Mouse (Mus musculus) ES-Bruce4 (cell line): ENCODE results near the gene Strip1. TPM values are rescaled to one million over a fixed set of nuclear protein-coding genes. Genes with fewer than 3 reads are reported as not detected.

Source experiments
- H3K27ac ChIP-seq: 2 replicates; pipeline ENCODE4 v1.5.1; 2012; ENCODE audit warnings: low read length, inconsistent platforms; ENCODE audit not compliant: insufficient read depth
- H3K27me3 ChIP-seq: 2 replicates; pipeline ENCODE4 v1.6.1; 2012; ENCODE audit warnings: mild to moderate bottlenecking, low read length, inconsistent platforms; ENCODE audit not compliant: control insufficient read depth, poor library complexity, insufficient read depth, severe bottlenecking
- H3K36me3 ChIP-seq: 2 replicates; pipeline ENCODE4 v1.6.1; 2012; ENCODE audit warnings: inconsistent platforms, mild to moderate bottlenecking, low read length, moderate library complexity; ENCODE audit not compliant: control insufficient read depth, poor library complexity, insufficient read depth, severe bottlenecking
- H3K4me1 ChIP-seq: one replicate; pipeline ENCODE4 v1.8.1; 2011; ENCODE audit warnings: low read length; ENCODE audit not compliant: control insufficient read depth, insufficient read depth
- H3K4me3 ChIP-seq: 2 replicates; pipeline ENCODE4 v1.5.1; 2011; ENCODE audit warnings: low read depth, mild to moderate bottlenecking, low read length
- H3K9ac ChIP-seq: 2 replicates; pipeline ENCODE4 v1.6.1; 2012; ENCODE audit warnings: low read depth, mild to moderate bottlenecking, inconsistent platforms; ENCODE audit not compliant: poor library complexity, severe bottlenecking
- H3K9me3 ChIP-seq: replicated peaks from 2 replicates; pipeline ENCODE4 v1.6.1; 2012; ENCODE audit warnings: mild to moderate bottlenecking, low read length, inconsistent platforms; ENCODE audit not compliant: control insufficient read depth, poor library complexity, insufficient read depth, severe bottlenecking
- CTCF ChIP-seq: IDR thresholded peaks from one replicate; pipeline ENCODE4 v1.8.1; 2011; ENCODE audit warnings: low read depth, low read length
- EP300 ChIP-seq: IDR thresholded peaks from 2 replicates; pipeline ENCODE4 v1.6.1; 2011; ENCODE audit warnings: low read depth, low read length; ENCODE audit not compliant: insufficient read depth
- POLR2A ChIP-seq: IDR thresholded peaks from one replicate; pipeline ENCODE4 v1.8.1; 2011; ENCODE audit warnings: low read length; ENCODE audit not compliant: insufficient read depth
- polyA plus RNA-seq: library from polyadenylated mRNA; stranded (reverse); fragments of >200 nt; gene quantifications from 2 replicates; pipeline ENCODE4 v1.2.4, GENCODE M21; 2011; ENCODE audit warnings: low read depth; ENCODE audit not compliant: missing spikeins, insufficient read depth, insufficient read length

The Strip1 gene
- polyA plus RNA-seq, 1 experiment = 23.5 TPM

- Histone ChIP-seq H3K9me3 (no peaks in the 10 kb centered on the region), H3K4me1 (no peaks in the 10 kb centered on the region), H3K36me3 (peaks cover 8% of the 10 kb centered on the region; the same call in 1 of the 2 replicates), H3K4me3 (no peak overlapping the region), H3K27ac (no peak overlapping the region), H3K9ac (no peak overlapping the region), H3K27me3 (no peaks in the 10 kb centered on the region)
- TF ChIP-seq CTCF (no peak), EP300 (no peak), POLR2A (no peak)
Observed at GRCm38 (mm10) chr3:107626751-107627150, 4.7 kb downstream of the Strip1 start.

DNA sequence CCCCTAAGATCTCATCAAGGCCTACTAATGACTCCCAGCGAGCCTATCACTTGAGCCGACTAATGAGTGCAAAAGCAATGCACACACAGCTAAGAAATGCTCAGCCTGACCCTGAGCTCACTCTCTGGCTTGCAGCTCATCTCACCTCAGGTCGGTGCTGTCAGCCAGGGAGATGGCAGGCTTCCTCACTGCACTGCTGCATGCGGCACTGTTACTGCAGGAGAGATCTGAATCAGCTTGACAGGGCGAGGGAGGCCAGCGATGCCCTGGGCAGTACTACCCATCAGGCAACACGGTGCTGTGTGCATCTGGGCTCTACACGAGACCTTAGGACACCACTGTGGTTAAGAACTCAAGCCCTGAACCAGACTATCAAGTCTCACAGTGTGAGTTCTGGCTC, 6.0 kb downstream of the Strip1 start:
- no peak overlapping the region for H3K27ac ChIP-seq
- no peaks in the 10 kb centered on the region for H3K4me1 ChIP-seq
- no peaks in the 10 kb centered on the region for H3K9me3 ChIP-seq
- H3K9ac ChIP-seq = no peak overlapping the region
- no peaks in the 10 kb centered on the region for H3K27me3 ChIP-seq
- no peak for TF ChIP-seq POLR2A
- no peak for TF ChIP-seq CTCF
- no peak for TF ChIP-seq EP300
- H3K36me3 ChIP-seq = peaks cover 8% of the 10 kb centered on the region; the same call in 1 of the 2 replicates
- H3K4me3 ChIP-seq = no peak overlapping the region

DNA sequence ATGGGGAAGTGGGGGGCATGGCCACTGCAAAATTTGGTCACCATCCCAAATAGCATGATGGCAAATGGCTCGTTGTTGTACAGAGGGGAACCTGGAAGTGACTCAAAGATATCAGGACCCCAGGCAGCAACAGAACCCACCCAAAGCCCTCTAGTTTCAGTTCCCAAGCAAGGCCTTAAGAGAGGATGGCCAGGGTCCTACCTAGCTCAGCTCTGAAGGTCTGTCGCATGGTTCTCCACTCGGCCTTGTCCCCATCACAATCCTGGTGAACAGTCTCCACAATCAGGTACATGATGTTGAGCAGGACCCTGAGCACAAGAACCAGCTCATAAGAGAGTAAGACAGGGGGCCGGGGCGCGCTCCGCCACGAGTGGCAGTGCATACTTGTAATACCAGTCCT, 7.1 kb downstream of the Strip1 start:
- peaks cover 8% of the 10 kb centered on the region; the same call in 1 of the 2 replicates for H3K36me3 ChIP-seq
- H3K9me3 ChIP-seq = no peaks in the 10 kb centered on the region
- TF ChIP-seq EP300 (no peak), POLR2A (no peak), CTCF (no peak)
- no peak overlapping the region for H3K4me3 ChIP-seq
- no peak overlapping the region for H3K27ac ChIP-seq
- no peaks in the 10 kb centered on the region for H3K27me3 ChIP-seq
- no peaks in the 10 kb centered on the region for H3K4me1 ChIP-seq
- H3K9ac ChIP-seq = no peak overlapping the region

DNA sequence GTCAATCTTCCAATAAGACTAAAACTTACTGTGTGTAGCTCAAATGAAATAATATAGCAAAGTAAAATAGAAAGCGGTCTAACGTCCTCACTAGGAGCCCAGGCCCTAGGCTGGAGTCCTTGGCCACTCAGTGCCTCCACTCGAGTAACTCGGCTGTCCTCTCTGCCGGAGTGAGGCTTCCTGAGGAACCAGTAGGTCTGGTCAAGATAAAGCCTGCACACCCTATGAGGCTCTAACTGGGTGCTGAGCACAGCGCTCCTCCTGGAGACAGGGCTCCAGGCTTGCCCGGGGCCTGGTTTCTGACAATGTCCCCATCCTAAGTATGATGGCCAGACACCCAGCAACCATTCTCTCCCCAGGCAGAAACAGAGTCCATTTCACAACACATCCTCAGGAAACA, 9.0 kb downstream of the Strip1 start:
- no peaks in the 10 kb centered on the region for H3K4me1 ChIP-seq
- no peaks in the 10 kb centered on the region for H3K27me3 ChIP-seq
- no peak overlapping the region for H3K9ac ChIP-seq
- no peak overlapping the region for H3K4me3 ChIP-seq
- H3K27ac ChIP-seq = no peak overlapping the region
- no peaks in the 10 kb centered on the region for H3K9me3 ChIP-seq
- H3K36me3 ChIP-seq = peaks cover 9% of the 10 kb centered on the region
- TF ChIP-seq POLR2A (no peak), EP300 (no peak), CTCF (no peak)

GRCm38 (mm10) chr3:107621286-107622075, 10.0 kb downstream of the Strip1 start:
- H3K27ac ChIP-seq = no peak overlapping the region
- no peak overlapping the region for H3K4me3 ChIP-seq
- peaks cover 6% of the 10 kb centered on the region for H3K36me3 ChIP-seq
- no peaks in the 10 kb centered on the region for H3K27me3 ChIP-seq
- H3K4me1 ChIP-seq = no peaks in the 10 kb centered on the region
- TF ChIP-seq EP300 = no peak
- no peak for TF ChIP-seq CTCF
- TF ChIP-seq POLR2A = no peak
- H3K9ac ChIP-seq = no peak overlapping the region
- H3K9me3 ChIP-seq = no peaks in the 10 kb centered on the region

DNA sequence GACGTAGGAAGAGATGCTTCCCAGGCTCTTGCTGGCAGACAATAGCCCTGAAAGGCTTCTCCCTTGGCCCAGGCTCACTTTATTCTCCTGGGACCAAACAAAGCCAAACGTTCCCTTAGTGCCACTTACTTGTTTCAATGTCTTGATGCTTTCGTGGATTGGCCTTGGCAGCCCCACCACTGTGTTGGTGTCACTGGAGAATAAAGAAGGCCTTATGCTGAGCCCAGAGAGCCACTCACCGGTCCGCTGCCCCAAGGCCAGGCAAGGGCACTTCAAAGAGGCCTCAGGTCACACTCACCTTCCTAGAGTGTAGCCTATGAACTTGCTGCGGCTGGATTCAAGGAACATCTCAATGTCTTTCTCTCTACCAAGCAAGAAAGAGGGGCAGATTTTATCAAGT, 11.6 kb downstream of the Strip1 start:
- no peaks in the 10 kb centered on the region for H3K27me3 ChIP-seq
- H3K9me3 ChIP-seq = no peaks in the 10 kb centered on the region
- TF ChIP-seq CTCF (no peak), POLR2A (no peak), EP300 (no peak)
- H3K27ac ChIP-seq = no peak overlapping the region
- peaks cover 4% of the 10 kb centered on the region for H3K36me3 ChIP-seq
- no peak overlapping the region for H3K4me3 ChIP-seq
- H3K9ac ChIP-seq = no peak overlapping the region
- H3K4me1 ChIP-seq = no peaks in the 10 kb centered on the region
